Mouse (Mus musculus) intestine, postnatal 0 days (tissue): Measurements from ENCODE around the gene Hnrnph3. TPM values are rescaled to one million over a fixed set of nuclear protein-coding genes. Genes with fewer than 3 reads are reported as not detected.

Experiments
- ATAC-seq: fragments of 200-750 bp; cut with Nextera tagmentation; 2 replicates; pipeline ENCODE4 v1.8.0; 2017; ENCODE audit warnings: mild to moderate bottlenecking, moderate TSS enrichment, moderate library complexity
- H3K27ac ChIP-seq: fragments of 300-500 bp; sonication (generic); 2 replicates; pipeline ENCODE4 v1.5.1; 2014; ENCODE audit warnings: mild to moderate bottlenecking, low read depth, low read length, moderate library complexity
- H3K27me3 ChIP-seq: fragments of 300-500 bp; sonication (generic); replicated peaks from 2 replicates; pipeline ENCODE4 v1.6.1; 2014; ENCODE audit warnings: low read length, mixed read lengths; ENCODE audit not compliant: control insufficient read depth, insufficient read depth
- H3K36me3 ChIP-seq: fragments of 300-500 bp; sonication (generic); 2 replicates; pipeline ENCODE4 v1.6.1; 2014; ENCODE audit warnings: mild to moderate bottlenecking, moderate library complexity; ENCODE audit not compliant: control insufficient read depth, insufficient read depth
- H3K4me1 ChIP-seq: fragments of 300-500 bp; sonication (generic); replicated peaks from 2 replicates; pipeline ENCODE4 v1.6.1; 2014; ENCODE audit warnings: antibody characterized with exemption, low read length, mixed read lengths; ENCODE audit not compliant: control insufficient read depth, insufficient read depth
- H3K4me2 ChIP-seq: fragments of 300-500 bp; sonication (generic); replicated peaks from 2 replicates; pipeline ENCODE4 v1.6.1; 2014; ENCODE audit warnings: low read depth, mild to moderate bottlenecking, moderate library complexity
- H3K4me3 ChIP-seq: fragments of 300-500 bp; sonication (generic); 2 replicates; pipeline ENCODE4 v1.5.1; 2014; ENCODE audit warnings: low read depth, low read length
- H3K9ac ChIP-seq: fragments of 300-500 bp; sonication (generic); 2 replicates; pipeline ENCODE4 v1.6.1; 2014; ENCODE audit warnings: mild to moderate bottlenecking, low read depth, low read length
- H3K9me3 ChIP-seq: fragments of 300-500 bp; sonication (generic); 2 replicates; pipeline ENCODE4 v1.6.1; 2016; ENCODE audit warnings: mixed run types; ENCODE audit not compliant: control insufficient read depth
- CTCF ChIP-seq: sonication (generic); IDR thresholded peaks from 2 replicates; pipeline ENCODE4 v1.5.1; 2016; ENCODE audit warnings: low read depth, mild to moderate bottlenecking, control low read depth, antibody characterized with exemption, moderate library complexity
- whole genome bisulfite sequencing: fragments of 180-500 bp; shearing (Covaris S2); extraction: QIAGEN DNeasy Blood & Tissue Kit; methylation state at CpG from one replicate; pipeline ENCODE4 v1.1.7; 2014; 5-methylcytosine and 5-hydroxymethylcytosine counted together
- polyA plus RNA-seq: library from polyadenylated mRNA; unstranded; fragments of >200 nt; fragmentation: Nextera tagmentation; extraction: Ambion mirVana; gene quantifications from 2 replicates; pipeline ENCODE4 v1.2.1, GENCODE M21; 2015

Hnrnph3 gene
- polyA plus RNA-seq, 1 experiment from 2014 or later: 21.2 TPM

GRCm38 (mm10) chr10:63010268-63010667, 13.7 kb downstream of the Hnrnph3 start:
- H3K9ac ChIP-seq: no peak overlapping the region
- H3K4me3 ChIP-seq: no peak overlapping the region
- no peak overlapping the region for H3K27ac ChIP-seq
- H3K36me3 ChIP-seq: peaks cover 76% of the 10 kb centered on the region
- no peaks in the 10 kb centered on the region for H3K4me1 ChIP-seq
- 85% methylated on average over 4 of the region's 4 CpGs for WGBS
- H3K27me3 ChIP-seq: no peaks in the 10 kb centered on the region
- ATAC-seq: no peak
- H3K9me3 ChIP-seq: no peaks in the 10 kb centered on the region
- no peak for TF ChIP-seq CTCF
- H3K4me2 ChIP-seq: no peak overlapping the region

GRCm38 (mm10) chr10:63008193-63008592, 15.8 kb downstream of the Hnrnph3 start:
- H3K36me3 ChIP-seq: peaks cover 77% of the 10 kb centered on the region
- peak; percentile 41; the same call in 1 of the 2 replicates for TF ChIP-seq CTCF

GRCm38 (mm10) chr10:63004556-63004955, 19.5 kb downstream of the Hnrnph3 start:
- no peak for TF ChIP-seq CTCF
- no peak for ATAC-seq
- Histone ChIP-seq H3K4me3 (no peak overlapping the region), H3K9me3 (no peaks in the 10 kb centered on the region), H3K4me2 (no peak overlapping the region), H3K36me3 (peaks cover 77% of the 10 kb centered on the region), H3K27me3 (no peaks in the 10 kb centered on the region), H3K27ac (no peak overlapping the region), H3K4me1 (no peaks in the 10 kb centered on the region), H3K9ac (no peak overlapping the region)
- WGBS: 89% methylated on average over 9 of the region's 9 CpGs

More at GRCm38 (mm10) chr10:63008193-63008592, 15.8 kb downstream of the Hnrnph3 start:
- WGBS: 54% methylated on average over 3 of the region's 3 CpGs
- no peak overlapping the region for H3K4me2 ChIP-seq
- H3K27ac ChIP-seq: no peak overlapping the region
- H3K4me1 ChIP-seq: no peaks in the 10 kb centered on the region
- no peaks in the 10 kb centered on the region for H3K9me3 ChIP-seq
- no peaks in the 10 kb centered on the region for H3K27me3 ChIP-seq
- H3K4me3 ChIP-seq: no peak overlapping the region
- no peak for ATAC-seq
- no peak overlapping the region for H3K9ac ChIP-seq

GRCm38 (mm10) chr10:63003252-63003651, 20.8 kb downstream of the Hnrnph3 start:
- peaks cover 71% of the 10 kb centered on the region for H3K36me3 ChIP-seq
- H3K4me1 ChIP-seq: no peaks in the 10 kb centered on the region
- no peaks in the 10 kb centered on the region for H3K27me3 ChIP-seq
- no peak overlapping the region for H3K4me2 ChIP-seq
- 74% methylated on average over 9 of the region's 9 CpGs for WGBS
- H3K4me3 ChIP-seq: no peak overlapping the region
- H3K9me3 ChIP-seq: no peaks in the 10 kb centered on the region
- no peak for TF ChIP-seq CTCF
- H3K9ac ChIP-seq: no peak overlapping the region
- no peak for ATAC-seq
- H3K27ac ChIP-seq: no peak overlapping the region

GRCm38 (mm10) chr10:63000584-63000983, 23.4 kb downstream of the Hnrnph3 start:
- ATAC-seq: no peak
- TF ChIP-seq CTCF: no peak
- H3K4me2 ChIP-seq: no peak overlapping the region
- no peak overlapping the region for H3K9ac ChIP-seq
- no peak overlapping the region for H3K4me3 ChIP-seq
- H3K4me1 ChIP-seq: no peaks in the 10 kb centered on the region
- H3K9me3 ChIP-seq: no peaks in the 10 kb centered on the region
- no peaks in the 10 kb centered on the region for H3K27me3 ChIP-seq
- WGBS: 77% methylated on average over 9 of the region's 9 CpGs
- H3K27ac ChIP-seq: no peak overlapping the region
- peaks cover 74% of the 10 kb centered on the region for H3K36me3 ChIP-seq

GRCm38 (mm10) chr10:62993991-62994390, 30.0 kb downstream of the Hnrnph3 start:
- 67% methylated on average over 4 of the region's 9 CpGs for WGBS
- no peak overlapping the region for H3K4me3 ChIP-seq
- H3K27ac ChIP-seq: 0 out of 2 replicates have a peak overlapping the region, but pooled peaks have one; percentile 4
- H3K4me2 ChIP-seq: no peak overlapping the region
- H3K36me3 ChIP-seq: peaks cover 78% of the 10 kb centered on the region
- TF ChIP-seq CTCF: no peak
- no peaks in the 10 kb centered on the region for H3K4me1 ChIP-seq
- no peak for ATAC-seq
- no peaks in the 10 kb centered on the region for H3K9me3 ChIP-seq
- H3K27me3 ChIP-seq: no peaks in the 10 kb centered on the region
- H3K9ac ChIP-seq: no peak overlapping the region

- Histone ChIP-seq H3K4me3 (no peak overlapping the region), H3K4me2 (no peak overlapping the region), H3K27me3 (no peaks in the 10 kb centered on the region), H3K9me3 (no peaks in the 10 kb centered on the region), H3K4me1 (no peaks in the 10 kb centered on the region), H3K27ac (no peak overlapping the region), H3K36me3 (peaks cover 61% of the 10 kb centered on the region), H3K9ac (no peak overlapping the region)
- WGBS: 94% methylated on average over 15 of the region's 15 CpGs
- ATAC-seq: no peak
- no peak for TF ChIP-seq CTCF
These were observed 33.4 kb downstream of the Hnrnph3 start for GRCm38 (mm10) chr10:62990636-62991035.
